Comparison of ENCODE assay signal across 22 mouse cellular contexts in the genomic region with DNA sequence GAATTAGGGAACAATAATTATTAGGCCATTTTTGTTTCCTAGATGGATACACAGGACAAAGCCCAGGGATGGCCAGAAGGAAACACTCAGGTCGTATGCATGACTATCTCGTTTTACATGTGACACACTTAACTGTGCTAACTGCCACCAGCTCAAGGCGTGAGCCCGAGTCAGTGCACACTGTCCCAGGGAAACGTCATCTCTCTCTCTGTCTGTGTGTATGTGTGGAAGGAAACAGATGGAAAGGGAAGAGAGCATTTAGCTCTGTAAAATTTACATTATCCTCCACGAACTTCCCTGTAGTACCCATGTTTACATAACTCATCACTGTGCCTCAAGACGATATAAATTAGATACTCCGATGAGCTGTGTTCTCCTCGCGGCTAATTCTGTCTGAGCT.
DNase-seq lines count a peak whose midpoint lies in the region; ATAC-seq and TF ChIP-seq lines count a peak whose summit lies in the region.
"Had no signal": no experiment of that assay in that cellular context is flagged by ENCODE, and none has a peak within 500 bp of the region (broad histone marks: within the 10 kb centered on the region; RNA-seq: fewer than 3 reads in every experiment).

No protein-coding gene starts in this region.

- 0 out of 2 replicates have a peak, but pooled peaks cover 5% of the 10 kb centered on the region for H3K4me1 ChIP-seq in lung, embryonic 14.5 days (ENCODE audit: insufficient read depth)
- H3K4me1 ChIP-seq in stomach, embryonic 15.5 days: peaks cover 6% of the 10 kb centered on the region; the same call in 1 of the 2 replicates

- no peaks in the 10 kb centered on the region for H3K27me3 ChIP-seq in lung, embryonic 14.5 days (ENCODE audit: insufficient read depth, low read length)
- no peaks in the 10 kb centered on the region for H3K27me3 ChIP-seq in stomach, embryonic 15.5 days (replicated peaks)
- H3K27me3 ChIP-seq: embryonic facial prominence, embryonic 12.5 days; heart, embryonic 13.5 days; hindbrain, embryonic 12.5 days had no signal

- no peak for DNase-seq in frontal cortex, postnatal 36 days (ENCODE audit: low spot score in 2 of 2)
- DNase-seq in lung, embryonic 14.5 days: peak; percentile 39
- DNase-seq in lung, postnatal 10 days: no peak
- no peak for DNase-seq in gastrocnemius, adult 2 months
- DNase-seq in left cerebral cortex, adult 18-20 months (ENCODE audit: low spot score in 2 of 2): no peak
- DNase-seq: adrenal gland, adult 8-10 months; adrenal gland, postnatal 36 days; B cell, adult 2 months; cerebellum, adult 11 months; cerebellum, adult 9-10 months; cerebellum, postnatal 25 days; gastrocnemius, postnatal 25 days; heart, postnatal 4 days had no signal

- H3K9ac ChIP-seq in lung, embryonic 14.5 days: no peak overlapping the region
- no peak overlapping the region for H3K9ac ChIP-seq in stomach, embryonic 15.5 days
- H3K9ac ChIP-seq: embryonic facial prominence, embryonic 12.5 days; forebrain, embryonic 15.5 days; heart, embryonic 13.5 days; hindbrain, embryonic 12.5 days had no signal

- intact Hi-C loops in gastrocnemius, adult 2 months (cut with DNase I): no loop called here

- H3K36me3 ChIP-seq in lung, embryonic 14.5 days (ENCODE audit: insufficient read depth): no peaks in the 10 kb centered on the region
- no peaks in the 10 kb centered on the region for H3K36me3 ChIP-seq in stomach, embryonic 15.5 days
- H3K36me3 ChIP-seq: forebrain, embryonic 15.5 days; G1E; hindbrain, embryonic 12.5 days had no signal

- 0 out of 2 replicates have a peak overlapping the region, but pooled peaks have one; percentile 7 for H3K4me2 ChIP-seq in lung, embryonic 14.5 days
- no peak overlapping the region for H3K4me2 ChIP-seq in stomach, embryonic 15.5 days
- H3K4me2 ChIP-seq: embryonic facial prominence, embryonic 12.5 days; forebrain, embryonic 15.5 days; heart, embryonic 13.5 days; hindbrain, embryonic 12.5 days had no signal

- WGBS in lung, embryonic 14.5 days: 32% methylated on average over 10 of the region's 10 CpGs
- 43% methylated on average over 10 of the region's 10 CpGs for WGBS in stomach, embryonic 15.5 days

- peak; percentile 55; the same call in 1 of the 2 replicates for ATAC-seq in frontal cortex, adult (ENCODE audit: low TSS enrichment)
- peak; percentile 32; the same call in 1 of the 2 replicates for ATAC-seq in lung, embryonic 14.5 days (ENCODE audit: insufficient read depth)
- no peak for ATAC-seq in stomach, embryonic 15.5 days (ENCODE audit: insufficient read depth, low FRiP score, low read depth)
- ATAC-seq: CD4-positive, CD25-positive, alpha-beta regulatory T cell, adult 4 months; forebrain, embryonic 15.5 days; hindbrain, embryonic 16.5 days had no signal

- no peak for TF ChIP-seq CTCF in lung, embryonic 14.5 days (IDR thresholded peaks at IDR 0.05; ENCODE audit: low read depth)
- TF ChIP-seq CTCF in gastrocnemius, adult 2 months (IDR thresholded peaks at IDR 0.05): no peak

- no peak overlapping the region for H3K4me3 ChIP-seq in lung, embryonic 14.5 days (ENCODE audit: low read depth, low read length)
- H3K4me3 ChIP-seq in stomach, embryonic 15.5 days (replicated peaks): no peak overlapping the region
- no peak overlapping the region for H3K4me3 ChIP-seq in gastrocnemius, adult 2 months
- H3K4me3 ChIP-seq: embryonic facial prominence, embryonic 12.5 days; forebrain, embryonic 15.5 days; heart, embryonic 13.5 days; hindbrain, embryonic 12.5 days had no signal

- H3K9me3 ChIP-seq in lung, embryonic 14.5 days (ENCODE audit: low read depth, low read length): no peaks in the 10 kb centered on the region
- H3K9me3 ChIP-seq in stomach, embryonic 15.5 days: no peaks in the 10 kb centered on the region
- H3K9me3 ChIP-seq: embryonic facial prominence, embryonic 12.5 days; forebrain, embryonic 15.5 days; heart, embryonic 13.5 days; hindbrain, embryonic 12.5 days had no signal

- no peak overlapping the region for H3K27ac ChIP-seq in lung, embryonic 14.5 days (ENCODE audit: low read depth)
- H3K27ac ChIP-seq in stomach, embryonic 15.5 days: 0 out of 2 replicates have a peak overlapping the region, but pooled peaks have one; percentile 3
- no peak overlapping the region for H3K27ac ChIP-seq in gastrocnemius, adult 2 months
- H3K27ac ChIP-seq: embryonic facial prominence, embryonic 12.5 days; forebrain, embryonic 15.5 days; heart, embryonic 13.5 days; hindbrain, embryonic 12.5 days had no signal
